Mouse (Mus musculus) cerebellum, adult 2 months (tissue): ENCODE results near the gene Slc25a10.

Experiments
- CTCF ChIP-seq: fragments of 200-500 bp; IDR thresholded peaks from 2 replicates; pipeline ENCODE4 v1.5.1; 2011; ENCODE audit warnings: low read depth, mild to moderate bottlenecking, control low read depth, low read length, moderate library complexity, borderline replicate concordance; ENCODE audit not compliant: insufficient read depth
- POLR2A ChIP-seq: fragments of 200-500 bp; IDR thresholded peaks from 2 replicates; pipeline ENCODE4 v1.6.1; 2011; ENCODE audit warnings: low read length, control low read depth, borderline replicate concordance; ENCODE audit not compliant: insufficient read depth

DNA sequence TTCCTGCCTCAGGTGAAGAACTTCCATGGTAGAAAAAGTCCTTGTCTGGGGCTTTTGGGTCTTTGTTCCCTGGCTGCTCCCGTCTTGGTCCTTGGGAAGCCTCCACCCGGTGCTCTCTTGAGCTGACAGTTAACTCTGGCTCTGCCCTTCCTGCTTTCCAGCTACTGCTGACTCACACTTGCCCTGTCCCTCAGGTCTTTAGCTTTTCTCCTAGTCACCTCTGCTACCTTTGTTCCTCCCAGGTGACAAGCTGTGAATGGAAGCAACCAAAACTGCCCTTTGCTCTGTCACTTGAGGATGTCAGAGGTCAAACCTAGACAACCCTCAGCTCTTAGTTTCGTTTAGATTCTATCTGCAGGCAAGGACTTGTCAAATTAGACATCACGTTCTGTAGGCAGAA, 18.3 kb downstream of the Slc25a10 start:
- TF ChIP-seq POLR2A (no peak), CTCF (no peak)
